Mouse (Mus musculus): ENCODE results near the gene Pmf1.

DNA sequence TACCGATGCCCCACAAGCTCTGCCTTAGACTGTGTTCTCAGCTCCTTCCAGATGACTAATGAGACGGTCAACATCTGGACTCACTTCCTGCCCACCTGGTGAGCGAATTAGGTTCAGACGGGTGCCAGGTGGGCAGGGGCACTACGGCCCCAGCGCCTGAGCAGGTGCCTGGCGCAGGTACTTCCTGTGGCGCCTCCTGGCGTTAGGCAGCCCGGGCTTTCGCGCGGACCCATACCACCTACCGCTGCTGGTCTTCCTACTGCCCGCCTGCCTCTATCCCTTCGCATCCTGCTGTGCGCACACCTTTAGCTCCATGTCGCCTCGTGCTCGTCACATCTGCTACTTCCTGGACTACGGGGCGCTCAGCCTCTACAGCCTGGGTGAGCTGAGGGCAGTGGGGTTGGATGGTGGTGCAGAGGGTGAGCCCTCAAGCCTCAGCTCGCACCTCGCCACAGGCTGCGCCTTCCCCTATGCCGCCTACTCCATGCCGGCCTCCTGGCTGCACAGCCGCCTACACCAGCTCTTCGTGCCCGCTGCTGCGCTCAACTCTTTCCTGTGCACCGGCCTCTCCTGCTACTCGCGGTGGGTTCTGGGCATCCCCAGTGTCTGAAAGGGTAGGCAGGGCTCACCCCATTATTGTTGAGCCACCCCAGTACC lies 44.3 kb downstream of the Pmf1 start:
- TF ChIP-seq CTCF (IDR thresholded peaks at IDR 0.05; ENCODE audit: control insufficient read depth, insufficient read depth, low read length) (no peak), POLR2A (IDR thresholded peaks at IDR 0.05; ENCODE audit: borderline replicate concordance, control insufficient read depth, low read depth, low read length) (no peak)

Measured in bone marrow, adult 2 months (tissue).